Mouse (Mus musculus) thymus, postnatal 14 days (tissue): ENCODE measurements around the gene Slc26a6.

ENCODE experiments used
- DNase-seq: peaks from one replicate; pipeline ENCODE4 v3.0.0; 2021

The Slc26a6 gene

GRCm38 (mm10) chr9:108852976-108853375 is at the start of gene Slc26a6:
Gene Slc26a6, plus strand, starts transcription at chr9:108853283.
- DNase-seq = no peak

DNA sequence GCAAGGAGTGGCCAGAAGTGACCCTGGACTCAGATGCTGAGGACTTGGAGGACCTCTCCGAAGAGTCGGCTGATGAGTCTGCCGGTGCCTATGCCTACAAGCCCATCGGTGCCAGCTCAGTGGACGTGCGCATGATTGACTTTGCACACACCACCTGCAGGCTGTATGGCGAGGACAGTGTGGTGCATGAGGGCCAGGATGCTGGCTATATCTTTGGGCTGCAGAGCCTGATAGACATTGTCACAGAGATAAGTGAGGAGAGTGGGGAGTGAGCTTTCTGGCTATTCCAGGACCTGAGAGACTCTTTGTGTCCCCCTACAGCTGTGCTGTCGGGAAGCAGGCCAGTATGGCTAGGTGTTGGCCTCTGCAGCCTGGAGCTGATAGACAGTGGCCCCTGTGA is 47.3 kb upstream of the Slc26a6 start:
- DNase-seq = no peak

DNA sequence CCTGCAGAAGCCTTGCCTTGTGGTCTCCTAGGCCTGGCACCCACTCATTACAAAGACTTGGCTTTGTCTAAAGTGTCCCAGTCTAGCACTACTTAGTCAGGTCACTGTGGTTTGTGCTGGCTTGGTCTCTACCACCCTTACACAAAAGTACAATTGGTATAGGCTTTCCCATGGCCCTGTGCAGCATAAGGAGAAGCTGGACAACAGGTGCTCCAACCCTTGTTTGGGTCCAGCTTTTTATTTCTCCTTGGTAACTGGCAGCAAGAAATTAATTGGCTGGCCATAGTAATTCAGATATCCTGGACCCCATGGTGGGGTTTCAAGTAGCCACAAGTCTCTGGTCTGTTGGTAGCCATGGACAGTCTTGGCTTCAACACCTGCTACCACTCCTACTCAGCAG is 46.7 kb upstream of the Slc26a6 start:
- no peak for DNase-seq

DNA sequence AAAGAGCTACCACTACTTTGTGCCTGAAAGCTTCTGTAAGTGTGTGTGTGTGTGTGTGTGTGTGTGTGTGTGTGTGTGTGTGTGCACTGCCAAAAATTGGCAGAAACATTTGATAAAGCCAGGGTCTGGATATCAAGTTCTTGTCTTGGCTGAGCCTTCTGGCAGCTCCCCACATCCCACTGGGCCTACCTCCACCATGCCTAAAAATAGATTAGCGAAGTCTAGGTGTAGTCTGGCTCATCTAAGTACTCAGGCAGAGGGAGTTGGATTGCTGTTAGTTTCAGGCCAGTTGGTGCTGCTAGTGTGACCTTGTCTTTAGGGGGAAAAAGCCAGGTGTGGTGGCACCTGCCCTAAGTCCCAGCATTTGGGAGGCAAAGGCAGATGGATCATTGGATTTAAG is 46.3 kb upstream of the Slc26a6 start:
- no peak for DNase-seq

- no peak for DNase-seq
Measured at GRCm38 (mm10) chr9:108807674-108808073, 45.4 kb upstream of the Slc26a6 start.

DNA sequence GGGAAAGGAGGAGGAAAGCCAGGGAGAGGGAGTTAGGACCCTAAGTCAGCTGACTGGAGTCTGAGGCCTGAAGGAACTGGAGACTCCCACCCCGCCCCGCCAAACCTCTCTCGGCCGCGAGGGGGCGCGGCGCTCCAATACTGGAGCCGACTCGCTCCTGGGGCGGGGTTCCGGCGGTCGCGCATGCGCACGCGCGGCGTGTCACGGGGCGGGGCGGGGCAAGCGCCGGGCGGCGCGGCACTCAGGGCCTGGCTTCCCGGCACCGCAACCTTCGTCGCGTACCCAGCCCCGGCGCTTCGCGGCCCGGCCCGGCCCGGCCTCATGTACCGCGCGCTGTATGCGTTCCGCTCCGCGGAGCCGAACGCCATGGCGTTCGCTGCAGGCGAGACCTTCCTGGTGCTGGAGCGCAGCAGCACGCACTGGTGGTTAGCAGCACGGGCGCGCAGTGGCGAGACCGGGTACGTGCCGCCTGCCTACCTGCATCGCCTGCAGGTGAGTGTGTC is 44.9 kb upstream of the Slc26a6 start, which contains the start of gene Nckipsd:
Nckipsd (plus strand) TSS at position 206 of the 503 bp plus-strand sequence.
- DNase-seq = peak; percentile 98

- DNase-seq = no peak
Measured at GRCm38 (mm10) chr9:108809188-108809587, 43.9 kb upstream of the Slc26a6 start.

DNA sequence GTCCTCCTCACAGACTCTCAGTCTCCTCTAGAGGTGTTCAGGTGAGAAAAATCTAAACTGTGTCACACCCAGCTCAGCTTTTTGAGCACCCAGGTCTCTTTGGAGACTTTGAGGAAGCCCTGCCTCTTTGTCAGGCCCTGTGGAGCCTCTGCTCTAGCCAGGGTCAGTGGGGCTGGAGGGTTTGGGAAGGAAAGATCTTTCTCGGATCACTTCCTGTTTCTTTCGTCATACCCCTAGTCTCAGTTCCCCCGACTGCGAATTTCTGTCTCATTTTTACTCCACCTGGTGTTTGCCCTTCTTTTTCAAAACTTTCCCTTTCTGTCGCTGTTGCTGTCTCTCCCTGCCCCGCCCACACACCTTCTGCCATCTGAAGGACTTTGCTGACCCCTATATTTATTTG is 43.4 kb upstream of the Slc26a6 start:
- no peak for DNase-seq

DNA sequence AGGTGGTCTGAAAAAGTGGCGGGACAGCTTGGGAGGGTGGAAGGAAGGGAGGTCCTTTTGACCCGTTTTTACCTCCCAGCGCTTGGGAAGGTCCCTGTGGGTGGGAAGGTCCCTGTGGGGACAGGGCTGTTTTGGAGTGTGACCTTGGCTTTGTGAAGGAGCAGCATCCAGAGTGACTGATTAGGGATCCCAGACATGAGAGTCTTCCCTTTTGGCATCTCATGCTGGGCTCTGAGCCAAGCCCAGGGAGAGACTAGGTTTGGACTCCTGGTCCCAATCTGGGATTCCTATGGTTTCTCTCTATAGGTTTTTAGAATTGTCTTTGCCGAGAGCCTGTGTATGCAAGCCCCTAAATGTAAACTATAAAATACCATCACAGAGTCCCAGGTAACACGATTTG is 42.6 kb upstream of the Slc26a6 start:
- no peak for DNase-seq

DNA sequence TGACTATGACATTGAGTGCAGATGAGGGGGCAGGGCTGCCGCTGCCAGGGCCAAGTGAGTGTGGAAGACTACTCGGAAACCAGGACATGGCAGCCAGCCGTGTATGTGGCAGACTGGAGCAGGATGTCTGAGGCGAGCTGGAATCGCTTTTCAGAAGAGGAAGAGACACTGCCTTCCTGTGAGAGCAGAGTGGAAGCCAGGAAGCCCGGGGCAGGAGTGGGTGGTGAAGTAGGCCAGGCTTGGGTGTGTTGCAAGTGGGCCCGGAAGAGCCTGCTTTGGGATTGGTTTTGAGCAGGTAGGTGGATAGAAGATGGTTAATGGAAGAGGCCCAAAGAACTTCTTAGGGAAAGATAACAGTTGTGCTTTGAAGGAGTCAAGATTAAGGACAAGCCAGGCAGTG is 37.5 kb upstream of the Slc26a6 start:
- no peak for DNase-seq

- peak; percentile 62 for DNase-seq
Measured at GRCm38 (mm10) chr9:108819495-108819894, 33.6 kb upstream of the Slc26a6 start.

- no peak for DNase-seq
Measured at GRCm38 (mm10) chr9:108820077-108820476, 33.0 kb upstream of the Slc26a6 start.

DNA sequence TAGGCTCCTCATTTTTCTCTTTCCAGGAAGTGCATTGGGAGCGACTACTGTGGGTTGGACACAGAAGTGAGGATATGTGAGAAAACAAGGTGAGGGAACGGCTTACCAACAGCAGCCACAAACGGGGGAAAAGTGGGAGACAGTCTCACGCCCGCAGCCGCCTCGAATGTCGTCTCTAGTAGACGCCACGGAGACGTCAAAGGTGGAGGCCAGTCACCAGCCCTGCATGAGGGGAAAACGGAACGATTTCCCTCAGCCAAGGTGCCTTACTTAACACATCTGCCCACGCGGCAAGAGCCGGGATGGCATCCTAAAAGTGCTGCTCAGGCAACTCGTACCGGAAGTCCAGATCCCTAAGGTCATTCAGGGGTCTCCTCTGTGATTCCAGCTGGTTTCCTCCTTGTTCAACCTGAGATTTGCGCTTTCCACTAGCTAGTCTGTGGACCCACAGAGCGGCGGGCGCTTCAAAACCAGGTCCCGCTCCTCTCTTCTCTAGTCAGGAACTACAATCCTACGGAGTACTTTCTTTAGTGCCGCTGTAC is 28.9 kb upstream of the Slc26a6 start:
- no peak for DNase-seq

DNA sequence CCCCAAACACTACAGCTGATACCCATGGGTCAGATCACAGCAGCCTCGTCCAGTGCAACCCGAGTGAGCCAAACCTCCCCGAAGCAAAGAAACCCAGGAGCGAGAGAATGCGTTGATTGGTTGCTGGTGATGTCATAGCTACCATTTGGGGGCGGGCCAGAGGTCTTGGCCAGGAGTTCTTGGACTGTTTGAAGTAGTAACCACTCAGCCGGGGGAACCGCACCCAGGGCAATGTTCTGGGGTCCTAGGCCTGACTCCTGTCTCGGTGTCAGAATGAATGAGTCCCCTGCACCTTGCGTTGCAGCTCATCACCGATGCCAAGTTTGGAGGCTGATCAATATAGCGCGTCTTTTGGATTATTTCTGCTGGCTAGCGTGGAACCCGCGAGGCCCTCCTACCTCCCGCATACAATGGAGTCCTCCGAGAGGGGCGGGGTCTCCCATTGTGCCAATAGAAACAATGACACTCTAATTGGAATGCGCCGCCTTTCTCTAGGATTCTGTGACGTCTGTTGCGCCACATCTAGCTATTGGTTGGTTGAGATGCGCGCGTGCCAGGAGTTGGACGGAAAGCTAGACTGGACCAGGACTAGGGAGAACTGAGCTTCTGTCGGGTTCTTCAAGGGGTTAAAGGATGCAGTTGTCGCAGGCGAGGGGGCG is 28.2 kb upstream of the Slc26a6 start:
- no peak for DNase-seq

GRCm38 (mm10) chr9:108825820-108826699 is 27.0 kb upstream of the Slc26a6 start, which contains the start of gene Celsr3:
Gene Celsr3, plus strand, starts transcription at chr9:108826320.
- peak; percentile 26 for DNase-seq

DNA sequence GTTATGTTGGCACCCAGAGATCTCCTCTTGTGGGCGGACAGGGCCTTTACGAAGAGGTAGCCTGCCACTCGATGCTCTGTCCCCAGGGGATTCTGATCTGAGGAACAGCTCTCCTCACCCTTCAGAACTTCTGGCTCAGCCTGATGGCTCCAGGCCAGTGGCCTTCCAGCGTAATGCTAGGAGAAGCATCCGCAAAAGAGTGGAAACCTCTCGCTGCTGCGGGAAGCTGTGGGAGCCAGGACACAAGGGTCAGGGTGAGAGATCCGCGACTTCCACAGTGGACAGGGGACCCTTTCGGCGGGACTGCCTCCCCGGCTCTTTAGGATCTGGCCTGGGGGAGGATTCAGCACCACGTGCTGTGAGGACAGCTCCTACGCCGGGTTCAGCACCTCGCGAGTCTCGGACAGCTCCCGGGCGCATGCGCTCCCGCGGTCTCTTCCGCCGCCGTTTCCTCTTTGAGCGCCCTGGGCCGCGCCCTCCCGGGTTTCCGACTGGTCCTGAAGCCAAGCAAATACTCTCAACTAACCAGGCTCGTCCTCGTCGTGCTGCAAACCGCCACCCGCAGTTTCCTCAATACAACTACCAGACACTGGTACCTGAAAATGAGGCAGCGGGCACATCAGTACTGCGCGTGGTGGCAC is 26.3 kb upstream of the Slc26a6 start:
- peak; percentile 83 for DNase-seq

DNA sequence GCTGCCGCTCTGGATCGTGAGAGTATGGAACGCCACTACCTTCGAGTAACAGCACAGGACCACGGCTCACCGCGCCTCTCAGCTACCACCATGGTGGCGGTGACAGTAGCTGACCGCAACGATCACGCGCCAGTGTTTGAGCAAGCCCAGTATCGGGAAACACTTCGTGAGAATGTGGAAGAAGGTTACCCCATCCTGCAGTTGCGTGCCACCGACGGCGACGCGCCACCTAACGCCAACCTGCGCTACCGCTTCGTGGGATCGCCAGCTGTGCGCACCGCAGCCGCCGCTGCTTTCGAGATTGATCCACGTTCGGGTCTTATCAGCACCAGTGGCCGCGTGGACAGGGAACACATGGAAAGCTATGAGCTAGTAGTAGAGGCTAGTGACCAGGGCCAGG is 25.6 kb upstream of the Slc26a6 start:
- no peak for DNase-seq

GRCm38 (mm10) chr9:108827906-108828305 is 25.2 kb upstream of the Slc26a6 start:
- DNase-seq = no peak

DNA sequence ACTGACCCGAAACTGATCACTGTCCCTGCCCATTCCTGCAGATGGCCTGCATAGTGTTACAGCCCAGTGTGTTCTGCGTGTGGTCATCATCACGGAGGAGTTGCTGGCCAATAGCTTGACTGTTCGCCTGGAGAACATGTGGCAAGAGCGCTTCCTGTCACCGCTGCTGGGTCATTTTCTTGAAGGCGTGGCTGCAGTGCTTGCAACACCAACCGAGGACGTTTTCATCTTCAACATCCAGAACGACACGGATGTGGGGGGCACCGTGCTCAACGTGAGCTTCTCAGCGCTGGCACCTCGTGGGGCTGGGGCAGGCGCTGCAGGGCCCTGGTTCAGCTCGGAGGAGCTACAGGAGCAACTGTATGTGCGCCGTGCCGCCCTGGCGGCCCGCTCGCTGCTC is 21.4 kb upstream of the Slc26a6 start:
- DNase-seq = no peak

GRCm38 (mm10) chr9:108832390-108833108 is 20.5 kb upstream of the Slc26a6 start:
- peak; percentile 72 for DNase-seq

DNA sequence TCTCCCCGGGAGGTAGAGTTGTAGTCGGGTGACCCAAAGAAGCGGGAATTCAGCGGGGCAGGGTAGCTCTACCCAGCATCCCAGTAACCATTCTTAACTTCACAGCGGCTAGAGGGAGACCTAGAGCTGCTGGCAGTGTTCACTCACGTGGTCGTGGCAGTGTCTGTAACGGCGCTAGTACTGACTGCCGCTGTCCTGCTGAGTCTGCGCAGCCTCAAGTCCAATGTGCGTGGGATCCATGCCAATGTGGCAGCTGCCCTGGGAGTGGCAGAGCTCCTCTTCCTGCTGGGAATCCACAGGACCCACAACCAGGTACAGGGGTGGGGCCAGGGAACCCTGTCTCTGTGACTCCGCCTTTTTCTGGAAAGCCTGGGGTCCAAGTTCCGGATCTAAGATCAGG is 10.1 kb upstream of the Slc26a6 start:
- no peak for DNase-seq

DNA sequence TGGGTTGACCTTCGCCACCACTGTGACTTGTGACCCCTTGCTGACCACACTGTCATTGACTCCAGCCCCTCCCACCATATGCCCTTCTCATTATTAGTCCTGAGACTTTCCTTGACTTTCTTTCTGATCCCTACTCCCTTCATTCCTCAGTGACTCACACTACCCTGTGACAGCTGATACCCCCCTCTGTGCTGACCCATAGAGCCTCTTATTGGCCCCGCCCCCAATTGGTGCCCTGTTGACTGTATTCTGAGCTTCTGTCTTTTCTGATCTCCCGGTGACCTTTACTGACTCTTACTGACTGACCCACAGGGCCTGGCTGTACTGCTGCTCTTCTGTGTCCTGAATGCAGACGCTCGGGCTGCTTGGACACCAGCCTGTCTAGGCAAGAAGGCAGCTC is 7.7 kb upstream of the Slc26a6 start:
- no peak for DNase-seq

DNA sequence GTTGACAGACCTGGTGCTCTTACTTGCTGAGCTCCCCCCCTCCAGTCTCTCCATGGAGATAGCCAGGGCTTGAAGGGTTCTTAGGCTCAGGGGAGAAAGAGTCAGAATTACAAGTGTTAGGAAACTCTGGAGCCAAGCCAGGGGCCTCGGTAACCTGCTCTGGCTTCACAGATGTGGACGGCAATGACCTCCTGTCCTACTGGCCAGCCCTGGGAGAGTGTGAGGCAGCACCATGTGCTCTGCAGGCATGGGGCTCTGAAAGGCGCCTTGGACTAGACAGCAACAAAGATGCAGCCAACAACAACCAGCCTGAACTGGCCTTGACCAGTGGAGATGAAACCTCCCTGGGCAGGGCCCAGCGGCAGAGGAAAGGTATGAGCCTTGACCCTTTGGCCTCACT is 5.7 kb upstream of the Slc26a6 start:
- DNase-seq = no peak
